Mouse (Mus musculus): Measurements from ENCODE around the gene Erbb2.

GRCm38 (mm10) chr11:98395041-98395440, 17.2 kb upstream of the Erbb2 start:
- no peak for TF ChIP-seq POLR2A (IDR thresholded peaks at IDR 0.05; ENCODE audit: control insufficient read depth, low read depth, low read length)
- no peak for TF ChIP-seq CTCF (IDR thresholded peaks at IDR 0.05; ENCODE audit: control insufficient read depth, insufficient read depth, insufficient replicate concordance, low read depth, low read length)
